Mouse (Mus musculus) forebrain, embryonic 10.5 days (tissue): ENCODE results near the gene Coil. TPM values are rescaled to one million over a fixed set of nuclear protein-coding genes. Genes with fewer than 3 reads are reported as not detected.
A peak's percentile ranks its signal among the peaks of the same experiment; 100 is the strongest.

ENCODE experiments used
- DNase-seq: peaks from one replicate; pipeline ENCODE4 v3.0.0-alpha.2; 2017; ENCODE audit warnings: low spot score; ENCODE audit errors: extremely low spot score
- H3K27ac ChIP-seq: fragments of 300-500 bp; sonication (generic); 2 replicates; pipeline ENCODE4 v1.5.1; 2016; ENCODE audit warnings: mild to moderate bottlenecking
- H3K27me3 ChIP-seq: fragments of 300-500 bp; sonication (generic); 2 replicates; pipeline ENCODE4 v1.6.1; 2016; ENCODE audit warnings: mild to moderate bottlenecking; ENCODE audit not compliant: poor library complexity, severe bottlenecking
- H3K36me3 ChIP-seq: fragments of 300-500 bp; sonication (generic); replicated peaks from 2 replicates; pipeline ENCODE4 v1.6.1; 2016; ENCODE audit warnings: mild to moderate bottlenecking, moderate library complexity
- H3K4me1 ChIP-seq: fragments of 300-500 bp; sonication (generic); 2 replicates; pipeline ENCODE4 v1.6.1; 2016
- H3K4me3 ChIP-seq: fragments of 300-500 bp; sonication (generic); 2 replicates; pipeline ENCODE4 v1.5.1; 2016; ENCODE audit warnings: mild to moderate bottlenecking, moderate library complexity
- H3K9me3 ChIP-seq: fragments of 300-500 bp; sonication (generic); 2 replicates; pipeline ENCODE4 v1.6.1; 2016; ENCODE audit warnings: mild to moderate bottlenecking, moderate library complexity
- WGBS: fragments of 180-500 bp; shearing (Covaris S2); methylation state at CpG from one replicate; pipeline ENCODE4 v1.1.7; 2016; 5-methylcytosine and 5-hydroxymethylcytosine counted together
- polyA plus RNA-seq: library from polyadenylated mRNA; unstranded; fragments of >200 nt; fragmentation: Nextera tagmentation; extraction: Ambion mirVana; gene quantifications from 2 replicates; pipeline ENCODE4 v1.2.1, GENCODE M21; 2016

Coil gene
- 29.4 TPM in 2 replicates for polyA plus RNA-seq

- Histone ChIP-seq H3K9me3 (no peaks in the 10 kb centered on the region), H3K27me3 (no peaks in the 10 kb centered on the region), H3K4me1 (peaks cover 10% of the 10 kb centered on the region), H3K4me3 (no peak within 1 kb of the TSS), H3K36me3 (no peaks in the 10 kb centered on the region), H3K27ac (no peak within 1 kb of the TSS)
- 39% methylated on average over 2 of the region's 2 CpGs for WGBS
- DNase-seq = peak; percentile 25
Observed at GRCm38 (mm10) chr11:88970202-88970732, at the start of gene Coil. TSS of gene Coil (plus strand) at chr11:88970252.

- Histone ChIP-seq H3K9me3 (no peaks in the 10 kb centered on the region), H3K27me3 (no peaks in the 10 kb centered on the region), H3K27ac (no peak overlapping the region), H3K4me1 (no peaks in the 10 kb centered on the region), H3K36me3 (peaks cover 95% of the 10 kb centered on the region), H3K4me3 (no peak overlapping the region)
- 93% methylated on average over 5 of the region's 5 CpGs for WGBS
- no peak for DNase-seq
Observed at GRCm38 (mm10) chr11:88926566-88926965, 43.5 kb upstream of the Coil start.

GRCm38 (mm10) chr11:88931692-88932530, 38.1 kb upstream of the Coil start:
- DNase-seq = no peak
- no peaks in the 10 kb centered on the region for H3K4me1 ChIP-seq
- WGBS = 79% methylated on average over 14 of the region's 14 CpGs
- no peak overlapping the region for H3K27ac ChIP-seq
- H3K4me3 ChIP-seq = no peak overlapping the region
- no peaks in the 10 kb centered on the region for H3K9me3 ChIP-seq
- H3K27me3 ChIP-seq = no peaks in the 10 kb centered on the region
- peaks cover 96% of the 10 kb centered on the region for H3K36me3 ChIP-seq

- Histone ChIP-seq H3K36me3 (peaks cover 96% of the 10 kb centered on the region), H3K4me1 (no peaks in the 10 kb centered on the region), H3K27ac (no peak overlapping the region), H3K9me3 (no peaks in the 10 kb centered on the region), H3K4me3 (no peak overlapping the region), H3K27me3 (no peaks in the 10 kb centered on the region)
- WGBS = 94% methylated on average over 9 of the region's 9 CpGs
- DNase-seq = no peak
Observed at GRCm38 (mm10) chr11:88933030-88933429, 37.0 kb upstream of the Coil start.

GRCm38 (mm10) chr11:88934089-88935000, 35.7 kb upstream of the Coil start:
- Histone ChIP-seq H3K27me3 (no peaks in the 10 kb centered on the region), H3K36me3 (peaks cover 95% of the 10 kb centered on the region), H3K27ac (no peak overlapping the region), H3K9me3 (no peaks in the 10 kb centered on the region; the same call in 1 of the 2 replicates), H3K4me1 (no peaks in the 10 kb centered on the region), H3K4me3 (no peak overlapping the region)
- DNase-seq = no peak
- 94% methylated on average over 19 of the region's 19 CpGs for WGBS

- no peak overlapping the region for H3K27ac ChIP-seq
- H3K4me3 ChIP-seq = no peak overlapping the region
- no peaks in the 10 kb centered on the region for H3K4me1 ChIP-seq
- peaks cover 93% of the 10 kb centered on the region for H3K36me3 ChIP-seq
- 91% methylated on average over 2 of the region's 2 CpGs for WGBS
- no peaks in the 10 kb centered on the region for H3K27me3 ChIP-seq
- DNase-seq = no peak
- H3K9me3 ChIP-seq = no peaks in the 10 kb centered on the region; the same call in 1 of the 2 replicates
Observed at GRCm38 (mm10) chr11:88937886-88938285, 32.2 kb upstream of the Coil start.

- Histone ChIP-seq H3K4me1 (no peaks in the 10 kb centered on the region), H3K4me3 (no peak overlapping the region), H3K9me3 (no peaks in the 10 kb centered on the region; the same call in 1 of the 2 replicates), H3K27me3 (no peaks in the 10 kb centered on the region), H3K27ac (no peak overlapping the region), H3K36me3 (peaks cover 93% of the 10 kb centered on the region)
- WGBS = 93% methylated on average over 2 of the region's 2 CpGs
- DNase-seq = no peak
Observed at GRCm38 (mm10) chr11:88938770-88939169, 31.3 kb upstream of the Coil start.

GRCm38 (mm10) chr11:88939634-88940033, 30.4 kb upstream of the Coil start:
- Histone ChIP-seq H3K9me3 (no peaks in the 10 kb centered on the region; the same call in 1 of the 2 replicates), H3K4me1 (no peaks in the 10 kb centered on the region), H3K4me3 (no peak overlapping the region), H3K36me3 (peaks cover 93% of the 10 kb centered on the region), H3K27me3 (no peaks in the 10 kb centered on the region), H3K27ac (no peak overlapping the region)
- 96% methylated on average over 4 of the region's 4 CpGs for WGBS
- DNase-seq = no peak

- DNase-seq = no peak
- Histone ChIP-seq H3K4me1 (no peaks in the 10 kb centered on the region), H3K36me3 (peaks cover 93% of the 10 kb centered on the region), H3K4me3 (no peak overlapping the region), H3K27ac (no peak overlapping the region), H3K9me3 (no peaks in the 10 kb centered on the region; the same call in 1 of the 2 replicates), H3K27me3 (no peaks in the 10 kb centered on the region)
- 84% methylated on average over 12 of the region's 12 CpGs for WGBS
Observed at GRCm38 (mm10) chr11:88941489-88941888, 28.6 kb upstream of the Coil start.

GRCm38 (mm10) chr11:88945971-88946585, 24.0 kb upstream of the Coil start:
- H3K36me3 ChIP-seq = peaks cover 86% of the 10 kb centered on the region
- WGBS = 87% methylated on average over 8 of the region's 8 CpGs
- no peaks in the 10 kb centered on the region for H3K4me1 ChIP-seq
- no peak for DNase-seq
- H3K27ac ChIP-seq = no peak overlapping the region
- no peaks in the 10 kb centered on the region for H3K9me3 ChIP-seq
- H3K4me3 ChIP-seq = no peak overlapping the region
- no peaks in the 10 kb centered on the region for H3K27me3 ChIP-seq

- DNase-seq = no peak
- H3K27me3 ChIP-seq = no peaks in the 10 kb centered on the region
- no peaks in the 10 kb centered on the region for H3K9me3 ChIP-seq
- peaks cover 79% of the 10 kb centered on the region for H3K36me3 ChIP-seq
- no peak overlapping the region for H3K27ac ChIP-seq
- 85% methylated on average over 8 of the region's 8 CpGs for WGBS
- H3K4me1 ChIP-seq = peaks cover 10% of the 10 kb centered on the region
- no peak overlapping the region for H3K4me3 ChIP-seq
Observed at GRCm38 (mm10) chr11:88948896-88949295, 21.2 kb upstream of the Coil start.
